ENCODE assay signal across 22 mouse cellular contexts in genomic region chr14:13332497-13333306, GRCm38 (mm10). TPM values are rescaled to one million over a fixed set of nuclear protein-coding genes. Genes with fewer than 3 reads are reported as not detected.
DNase-seq lines count a peak whose midpoint lies in the region; ATAC-seq and TF ChIP-seq lines count a peak whose summit lies in the region.
"Had no signal": no experiment of that assay in that cellular context is flagged by ENCODE, and none has a peak within 500 bp of the region (broad histone marks: within the 10 kb centered on the region; RNA-seq: fewer than 3 reads in every experiment).

No protein-coding gene starts in this region.

- DNase-seq in midbrain, embryonic 11.5 days (ENCODE audit: low spot score, missing footprints): no peak
- no peak for DNase-seq in midbrain, embryonic 10.5 days (ENCODE audit: low spot score)
- DNase-seq in hindbrain, postnatal 0 days (ENCODE audit: low spot score): no peak
- no peak for DNase-seq in liver
- DNase-seq in cerebellum, postnatal 10 days: no peak
- DNase-seq: adrenal gland, postnatal 14 days; cerebellum, adult 18-20 months; gastrocnemius, postnatal 10 days; heart, adult 18-20 months; kidney, adult 18-20 months; kidney, postnatal 25 days; liver, postnatal 0 days; right cerebral cortex, postnatal 4 days had no signal

- no peaks in the 10 kb centered on the region for H3K36me3 ChIP-seq in midbrain, embryonic 11.5 days (ENCODE audit: control insufficient read depth, insufficient read depth, low read length)
- no peaks in the 10 kb centered on the region for H3K36me3 ChIP-seq in midbrain, embryonic 10.5 days
- no peaks in the 10 kb centered on the region for H3K36me3 ChIP-seq in forebrain, embryonic 16.5 days (ENCODE audit: control insufficient read depth, insufficient read depth)
- no peaks in the 10 kb centered on the region for H3K36me3 ChIP-seq in hindbrain, postnatal 0 days (ENCODE audit: insufficient read depth, low read length)
- H3K36me3 ChIP-seq in stomach, embryonic 15.5 days: no peaks in the 10 kb centered on the region
- H3K36me3 ChIP-seq: heart, embryonic 15.5 days; limb, embryonic 15.5 days had no signal

- H3K4me2 ChIP-seq in midbrain, embryonic 11.5 days: no peak overlapping the region
- no peak overlapping the region for H3K4me2 ChIP-seq in forebrain, embryonic 16.5 days (ENCODE audit: low read length)
- H3K4me2 ChIP-seq in hindbrain, postnatal 0 days (ENCODE audit: low read depth, low read length): no peak overlapping the region
- H3K4me2 ChIP-seq in stomach, embryonic 15.5 days: no peak overlapping the region
- H3K4me2 ChIP-seq: heart, embryonic 15.5 days; limb, embryonic 15.5 days had no signal

- no peaks in the 10 kb centered on the region for H3K4me1 ChIP-seq in midbrain, embryonic 11.5 days (ENCODE audit: control insufficient read depth, insufficient read depth, low read length)
- H3K4me1 ChIP-seq in midbrain, embryonic 10.5 days: peaks cover 12% of the 10 kb centered on the region
- H3K4me1 ChIP-seq in forebrain, embryonic 16.5 days (replicated peaks; ENCODE audit: control insufficient read depth, insufficient read depth, low read length): no peaks in the 10 kb centered on the region
- H3K4me1 ChIP-seq in hindbrain, postnatal 0 days (ENCODE audit: insufficient read depth, low read length): no peaks in the 10 kb centered on the region
- no peaks in the 10 kb centered on the region for H3K4me1 ChIP-seq in stomach, embryonic 15.5 days
- H3K4me1 ChIP-seq: heart, embryonic 15.5 days; limb, embryonic 15.5 days had no signal

- no peak for TF ChIP-seq CTCF in hindbrain, postnatal 0 days (IDR thresholded peaks at IDR 0.05; ENCODE audit: low read depth)

- H3K4me3 ChIP-seq in midbrain, embryonic 11.5 days (ENCODE audit: low read depth, low read length): no peak overlapping the region
- H3K4me3 ChIP-seq in midbrain, embryonic 10.5 days: no peak overlapping the region
- no peak overlapping the region for H3K4me3 ChIP-seq in forebrain, embryonic 16.5 days (replicated peaks; ENCODE audit: low read length)
- no peak overlapping the region for H3K4me3 ChIP-seq in hindbrain, postnatal 0 days (ENCODE audit: low read length)
- no peak overlapping the region for H3K4me3 ChIP-seq in stomach, embryonic 15.5 days (replicated peaks)
- H3K4me3 ChIP-seq: heart, embryonic 15.5 days; limb, embryonic 15.5 days had no signal

- ATAC-seq in midbrain, embryonic 11.5 days (ENCODE audit: low FRiP score): peak; percentile 67
- ATAC-seq in forebrain, embryonic 16.5 days: 0 out of 2 replicates have a peak, but pooled peaks have one; percentile 12
- ATAC-seq in hindbrain, postnatal 0 days: peak; percentile 63; the same call in 1 of the 2 replicates
- peak; percentile 35; the same call in 1 of the 2 replicates for ATAC-seq in stomach, embryonic 15.5 days (ENCODE audit: insufficient read depth, low FRiP score, low read depth)
- ATAC-seq: activated CD4-positive, CD25-positive, alpha-beta regulatory T cell, adult 4 months; liver, postnatal 0 days; Patski had no signal

- H3K9ac ChIP-seq in midbrain, embryonic 11.5 days (ENCODE audit: low read length): no peak overlapping the region
- no peak overlapping the region for H3K9ac ChIP-seq in forebrain, embryonic 16.5 days (replicated peaks; ENCODE audit: low read depth, low read length)
- H3K9ac ChIP-seq in hindbrain, postnatal 0 days (replicated peaks; ENCODE audit: low read length): no peak overlapping the region
- no peak overlapping the region for H3K9ac ChIP-seq in stomach, embryonic 15.5 days
- H3K9ac ChIP-seq: heart, embryonic 15.5 days; limb, embryonic 15.5 days; liver, postnatal 0 days had no signal

- H3K27me3 ChIP-seq in midbrain, embryonic 11.5 days (ENCODE audit: control insufficient read depth, insufficient read depth, low read length): no peaks in the 10 kb centered on the region
- no peaks in the 10 kb centered on the region for H3K27me3 ChIP-seq in midbrain, embryonic 10.5 days (ENCODE audit: low read depth, poor library complexity, severe bottlenecking)
- H3K27me3 ChIP-seq in forebrain, embryonic 16.5 days (replicated peaks; ENCODE audit: control insufficient read depth, insufficient read depth, low read length): no peaks in the 10 kb centered on the region
- H3K27me3 ChIP-seq in hindbrain, postnatal 0 days (ENCODE audit: insufficient read depth, low read length): no peaks in the 10 kb centered on the region
- no peaks in the 10 kb centered on the region for H3K27me3 ChIP-seq in stomach, embryonic 15.5 days (replicated peaks)
- H3K27me3 ChIP-seq: heart, embryonic 15.5 days; limb, embryonic 15.5 days; Patski had no signal

- 64% methylated on average over 10 of the region's 10 CpGs for WGBS in midbrain, embryonic 11.5 days
- 65% methylated on average over 10 of the region's 10 CpGs for WGBS in midbrain, embryonic 10.5 days
- WGBS in forebrain, embryonic 16.5 days: 65% methylated on average over 10 of the region's 10 CpGs
- 44% methylated on average over 10 of the region's 10 CpGs for WGBS in hindbrain, postnatal 0 days
- 60% methylated on average over 10 of the region's 10 CpGs for WGBS in stomach, embryonic 15.5 days

- H3K9me3 ChIP-seq in midbrain, embryonic 11.5 days (ENCODE audit: control insufficient read depth, low read length): no peaks in the 10 kb centered on the region
- no peaks in the 10 kb centered on the region for H3K9me3 ChIP-seq in midbrain, embryonic 10.5 days (replicated peaks)
- H3K9me3 ChIP-seq in forebrain, embryonic 16.5 days (ENCODE audit: control insufficient read depth, low read length): no peaks in the 10 kb centered on the region
- no peaks in the 10 kb centered on the region for H3K9me3 ChIP-seq in hindbrain, postnatal 0 days (ENCODE audit: low read length)
- no peaks in the 10 kb centered on the region for H3K9me3 ChIP-seq in stomach, embryonic 15.5 days
- H3K9me3 ChIP-seq: heart, embryonic 15.5 days; limb, embryonic 15.5 days had no signal

- no peak overlapping the region for H3K27ac ChIP-seq in midbrain, embryonic 11.5 days (ENCODE audit: low read depth, low read length)
- H3K27ac ChIP-seq in midbrain, embryonic 10.5 days (replicated peaks): no peak overlapping the region
- H3K27ac ChIP-seq in forebrain, embryonic 16.5 days (ENCODE audit: low read length): no peak overlapping the region
- no peak overlapping the region for H3K27ac ChIP-seq in hindbrain, postnatal 0 days
- no peak overlapping the region for H3K27ac ChIP-seq in stomach, embryonic 15.5 days
- H3K27ac ChIP-seq: heart, embryonic 15.5 days; limb, embryonic 15.5 days had no signal

RNA-seq across cellular contexts. Expression of gene Synpr, which starts 48.1 kb away (rescaled TPM):
- polyA plus RNA-seq in midbrain, embryonic 11.5 days (2014; fragmentation: Nextera tagmentation; extraction: Ambion mirVana): 7.7 and 8.7 TPM in 2 replicates
- 2.6 and 4.4 TPM in 2 replicates for polyA plus RNA-seq in midbrain, embryonic 10.5 days (2016; fragmentation: Nextera tagmentation; extraction: Ambion mirVana)
- 29.0 and 31.9 TPM in 2 replicates for polyA plus RNA-seq in forebrain, embryonic 16.5 days (2015; fragmentation: Nextera tagmentation; extraction: Ambion mirVana)
- 57.9 and 58.2 TPM in 2 replicates for total RNA-seq in hindbrain, postnatal 0 days (2014; rRNA removed)
- polyA plus RNA-seq in hindbrain, postnatal 0 days (2015; fragmentation: Nextera tagmentation; extraction: Ambion mirVana): 58.4 and 59.9 TPM in 2 replicates
- 4.1 and 4.8 TPM in 2 replicates for polyA plus RNA-seq in stomach, embryonic 15.5 days (2015; fragmentation: Nextera tagmentation; extraction: Ambion mirVana)
- total RNA-seq: hematopoietic stem cell, adult 5-6 weeks; megakaryocyte-erythroid progenitor cell, adult 5-6 weeks had no signal
- polyA plus RNA-seq: activated CD4-positive, CD25-positive, alpha-beta regulatory T cell, adult 4 months; C2C12; liver, postnatal 0 days had no signal

Comparison
In these comparisons a context has a peak if more than half of its experiments do, and no peak if none do; other contexts are left out.
1. ATAC-seq: peak in every context shown above with its lines; median percentile 67 in midbrain, embryonic 11.5 days; 63 in hindbrain, postnatal 0 days; 35 in stomach, embryonic 15.5 days; 12 in forebrain, embryonic 16.5 days.